Mouse (Mus musculus): ENCODE measurements around the gene Spag17. TPM values are rescaled to one million over a fixed set of nuclear protein-coding genes. Genes with fewer than 3 reads are reported as not detected.

The Spag17 gene
- polyA plus RNA-seq (2012; rRNA removed; ENCODE audit: low replicate concordance): not detected in 2 replicates

GRCm38 (mm10) chr3:99885187-99885811 lies at the start of gene Spag17:
Spag17 (plus strand) TSS chr3:99885406.

GRCm38 (mm10) chr3:100162315-100163105 lies 277.3 kb downstream of the Spag17 start, which contains the start of the genes Gdap2 and Wdr3:
Gdap2 (plus strand) TSS chr3:100162381.
Wdr3 (minus strand) TSS chr3:100162407.

